Mouse (Mus musculus) MEL (cell line): ENCODE results near the gene Sirt5.
A peak's percentile ranks its signal among the peaks of the same experiment; 100 is the strongest.

Source experiments
- CTCF ChIP-seq, 3 experiments: IDR thresholded peaks in 2 of 3; conservative IDR thresholded peaks in 1 of 3; 2 replicates each; pipeline ENCODE4 v1.5.1; 2011 to 2012; ENCODE audit warnings: low read length in 3 of 3, low read depth in 2 of 3, mild to moderate bottlenecking in 2 of 3, improper control_type of control experiment in 1 of 3, inconsistent platforms in 1 of 3, mixed read lengths in 1 of 3, moderate library complexity in 1 of 3; ENCODE audit not compliant: control insufficient read depth in 1 of 3, insufficient read depth in 1 of 3, poor library complexity in 1 of 3, severe bottlenecking in 1 of 3
- MEF2A ChIP-seq: IDR thresholded peaks from 2 replicates; pipeline ENCODE4 v1.6.1; 2014; ENCODE audit warnings: low read depth, mild to moderate bottlenecking, inconsistent platforms, low read length, improper control_type of control experiment; ENCODE audit not compliant: poor library complexity, insufficient replicate concordance, severe bottlenecking; ENCODE audit errors: extremely low read depth
- TAL1 ChIP-seq: IDR thresholded peaks from 2 replicates; pipeline ENCODE4 v1.6.1; 2012; ENCODE audit warnings: mild to moderate bottlenecking, inconsistent platforms, low read length, moderate library complexity, mixed read lengths
- TCF12 ChIP-seq: IDR thresholded peaks from 2 replicates; pipeline ENCODE4 v1.6.1; 2014; ENCODE audit warnings: low read depth, mild to moderate bottlenecking, inconsistent platforms, low read length, improper control_type of control experiment, moderate library complexity
- USF2 ChIP-seq, 2 experiments: IDR thresholded peaks; 2 replicates each; pipeline ENCODE4 v1.6.1; 2011 to 2012; ENCODE audit warnings: improper control_type of control experiment in 2 of 2, low read length in 2 of 2, borderline replicate concordance in 1 of 2, inconsistent platforms in 1 of 2, low read depth in 1 of 2, mild to moderate bottlenecking in 1 of 2; ENCODE audit not compliant: insufficient read depth in 1 of 2

- TF ChIP-seq CTCF (IDR thresholded peaks at IDR 0.05 in 2 of 3, conservative IDR thresholded peaks at IDR 0.05 in 1 of 3; ENCODE audit: control insufficient read depth in 1 of 3, insufficient read depth in 1 of 3, low read depth in 2 of 3, low read length in 3 of 3, poor library complexity in 1 of 3, severe bottlenecking in 1 of 3) (peak; percentile 35 to 62 (median 43)), MEF2A (no peak), TCF12 (no peak), USF2 (IDR thresholded peaks at IDR 0.05; ENCODE audit: borderline replicate concordance in 1 of 2, insufficient read depth in 1 of 2, low read depth in 1 of 2, low read length in 2 of 2) (no peak), TAL1 (no peak)
Measured at GRCm38 (mm10) chr13:43321492-43321891, 43.8 kb upstream of the Sirt5 start.
